Mouse (Mus musculus) urinary bladder, postnatal 4 days (tissue): Measurements from ENCODE around the gene Cfap45.

Source experiments
- DNase-seq, 2 experiments: peaks; one replicate each; pipeline ENCODE4 v3.0.0; 2021 to 2022; ENCODE audit warnings: low spot score in 2 of 2

Gene Cfap45

GRCm38 (mm10) chr1:172515396-172515795 lies 5.2 kb upstream of the Cfap45 start:
- DNase-seq: no peak

GRCm38 (mm10) chr1:172518013-172518412 lies 2.6 kb upstream of the Cfap45 start:
- no peak for DNase-seq

GRCm38 (mm10) chr1:172519644-172520043 lies 957 bp upstream of the Cfap45 start:
- no peak for DNase-seq

- DNase-seq: no peak
Observed at GRCm38 (mm10) chr1:172522524-172522923, 1.9 kb downstream of the Cfap45 start.

- DNase-seq: no peak
Observed at GRCm38 (mm10) chr1:172523699-172524101, 3.1 kb downstream of the Cfap45 start.

GRCm38 (mm10) chr1:172525027-172525764 lies 4.6 kb downstream of the Cfap45 start:
- no peak for DNase-seq

GRCm38 (mm10) chr1:172525971-172526370 lies 5.4 kb downstream of the Cfap45 start:
- no peak for DNase-seq

GRCm38 (mm10) chr1:172526380-172527081 lies 5.9 kb downstream of the Cfap45 start:
- DNase-seq: no peak

- no peak for DNase-seq
Observed at GRCm38 (mm10) chr1:172527431-172527830, 6.8 kb downstream of the Cfap45 start.

GRCm38 (mm10) chr1:172528701-172529100 lies 8.1 kb downstream of the Cfap45 start:
- DNase-seq: peak; percentile 80 to 92

GRCm38 (mm10) chr1:172530544-172531220 lies 10.1 kb downstream of the Cfap45 start:
- no peak for DNase-seq

GRCm38 (mm10) chr1:172532551-172532950 lies 11.9 kb downstream of the Cfap45 start:
- DNase-seq: no peak

GRCm38 (mm10) chr1:172535116-172535515 lies 14.5 kb downstream of the Cfap45 start:
- no peak for DNase-seq

- no peak for DNase-seq
Observed at GRCm38 (mm10) chr1:172539827-172540226, 19.2 kb downstream of the Cfap45 start.

- DNase-seq: no peak
Observed at GRCm38 (mm10) chr1:172540283-172540820, 19.8 kb downstream of the Cfap45 start.

GRCm38 (mm10) chr1:172546062-172546461 lies 25.5 kb downstream of the Cfap45 start:
- no peak for DNase-seq

GRCm38 (mm10) chr1:172548501-172548900 lies 27.9 kb downstream of the Cfap45 start:
- no peak for DNase-seq

GRCm38 (mm10) chr1:172549314-172549713 lies 28.7 kb downstream of the Cfap45 start:
- DNase-seq: no peak

- DNase-seq: no peak
Observed at GRCm38 (mm10) chr1:172549717-172550116, 29.1 kb downstream of the Cfap45 start.

GRCm38 (mm10) chr1:172550551-172550951 lies 29.9 kb downstream of the Cfap45 start:
- no peak for DNase-seq

GRCm38 (mm10) chr1:172551009-172551408 lies 30.4 kb downstream of the Cfap45 start:
- DNase-seq: no peak

GRCm38 (mm10) chr1:172552623-172553022 lies 32.0 kb downstream of the Cfap45 start:
- no peak for DNase-seq
